Mouse (Mus musculus): ENCODE results near the gene Coro7.
"Not testable (repeated sequence)": the region's sequence is repeated elsewhere in the genome, so short reads cannot be mapped to it uniquely, and the experiment has no call there.

The Coro7 gene

GRCm38 (mm10) chr16:4679121-4680018 is at the start of gene Coro7:
TSS of gene Coro7 (minus strand) at chr16:4679777.
- in situ Hi-C loops (cut with MboI), result no loop called here

GRCm38 (mm10) chr16:4727963-4728362 is 48.4 kb upstream of the Coro7 start:
- in situ Hi-C loops (cut with MboI), result no loop called here

DNA sequence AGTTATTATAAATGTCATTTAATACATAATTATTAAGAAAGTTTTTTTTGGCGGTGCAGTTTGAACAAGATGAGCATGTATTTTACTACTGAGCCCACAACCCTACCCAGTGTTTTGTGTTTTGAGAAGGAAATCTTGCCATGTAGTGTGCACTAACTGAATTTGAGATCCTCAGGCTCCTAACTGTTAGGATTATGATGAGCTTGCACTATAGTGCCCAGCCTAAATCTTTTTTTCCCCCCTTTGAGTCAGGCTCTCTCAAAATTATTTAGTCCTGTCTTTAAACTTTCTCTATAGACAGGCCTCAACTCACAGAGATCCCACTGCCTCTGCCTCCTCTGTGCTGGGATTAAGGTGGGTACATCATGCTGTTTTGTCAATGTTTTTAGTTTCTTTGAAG is 47.9 kb upstream of the Coro7 start:
- in situ Hi-C loops (cut with MboI), result no loop called here

DNA sequence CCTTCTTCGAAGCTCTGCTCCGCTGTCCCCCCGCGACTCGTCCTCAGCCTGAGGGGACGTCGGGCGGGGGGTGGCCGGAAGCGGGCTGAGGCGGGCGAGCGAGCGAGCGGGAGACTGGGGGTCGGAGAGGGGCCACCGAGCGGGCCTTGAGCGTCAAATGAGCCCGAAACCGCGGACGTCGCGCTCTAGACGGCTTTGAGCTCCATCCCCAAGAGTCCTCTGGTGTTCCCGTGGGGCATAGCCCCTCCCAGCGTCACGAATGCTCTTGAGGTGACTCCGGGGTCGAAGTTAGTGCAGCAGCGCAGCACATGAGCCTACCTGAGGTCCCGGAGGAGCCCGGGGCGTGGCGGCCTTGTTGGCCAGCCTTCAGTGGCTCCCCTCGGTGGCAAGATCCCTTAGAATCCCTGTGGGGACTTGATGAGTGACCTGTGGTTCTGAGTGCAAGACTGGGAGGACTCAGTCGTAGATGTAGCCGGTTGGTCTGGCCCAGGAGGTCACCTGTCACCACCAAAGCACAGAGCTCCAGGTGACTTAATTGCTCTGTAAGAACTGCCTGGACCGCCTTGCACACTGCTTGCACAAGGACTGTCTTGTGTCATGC is 47.1 kb upstream of the Coro7 start:
- in situ Hi-C loops (cut with MboI), result no loop called here

GRCm38 (mm10) chr16:4725780-4726527 is 46.4 kb upstream of the Coro7 start, which contains the start of gene Hmox2:
TSS of gene Hmox2 (plus strand) at chr16:4726361.
- in situ Hi-C loops (cut with MboI), result no loop called here

- in situ Hi-C loops (cut with MboI), result no loop called here
Measured at GRCm38 (mm10) chr16:4725266-4725665, 45.7 kb upstream of the Coro7 start.

DNA sequence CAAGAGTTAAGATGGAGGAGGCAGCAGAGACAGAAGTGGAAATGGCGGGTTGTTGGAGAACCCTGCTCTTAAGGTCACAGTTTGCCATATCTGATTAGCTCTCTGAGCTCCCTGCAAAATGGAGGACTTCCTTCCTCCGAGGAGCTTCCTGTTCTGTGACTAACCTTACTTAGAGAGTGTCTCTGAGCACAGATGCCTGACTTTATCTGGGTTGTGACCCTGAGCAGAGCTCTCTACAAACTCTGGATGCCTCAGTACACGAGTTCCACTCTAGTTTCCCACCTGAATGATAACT is 43.3 kb upstream of the Coro7 start:
- in situ Hi-C loops (cut with MboI), result no loop called here

- in situ Hi-C loops (cut with MboI), result no loop called here
Measured at GRCm38 (mm10) chr16:4722128-4722914, 42.7 kb upstream of the Coro7 start.

DNA sequence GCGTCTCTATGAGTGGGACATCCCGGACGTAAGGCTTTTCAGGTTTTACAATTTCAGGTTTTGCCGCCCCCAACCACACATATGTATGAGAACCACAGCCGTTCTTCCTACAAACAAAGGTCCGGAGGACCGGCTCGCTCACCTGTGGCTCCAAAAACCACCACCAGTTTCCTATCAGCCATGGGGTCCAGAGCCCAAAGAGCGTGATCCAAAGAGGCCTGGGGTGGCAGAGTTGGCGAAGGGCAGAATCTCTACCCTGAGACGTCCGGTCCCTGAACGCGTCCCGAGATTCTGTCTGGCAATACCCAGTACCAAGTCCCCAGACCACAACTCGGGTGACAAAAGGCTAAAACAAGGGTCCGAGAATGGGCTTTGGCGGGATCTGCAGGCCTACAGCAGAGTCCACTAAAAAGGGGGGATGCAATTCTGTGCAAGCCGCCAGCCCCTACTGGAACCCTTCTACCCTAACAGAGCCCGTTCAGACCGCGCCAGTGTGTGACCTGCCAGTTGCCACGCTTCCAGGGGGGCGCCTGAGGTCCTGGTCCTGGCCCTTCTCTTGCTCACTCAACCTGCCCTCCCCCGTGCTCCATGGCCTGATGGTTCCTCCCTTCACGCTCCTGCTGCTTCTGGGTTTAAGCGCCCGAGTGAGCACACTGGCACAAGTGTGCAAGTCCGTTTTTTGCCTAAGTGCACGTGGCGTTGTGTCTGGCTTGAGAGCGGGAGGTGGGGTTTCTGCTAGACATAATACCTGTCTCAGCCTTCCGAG is 39.4 kb upstream of the Coro7 start, which contains the start of gene Nmral1:
Nmral1 (minus strand) TSS at position 604 of the 766 bp plus-strand sequence.
- in situ Hi-C loops (cut with MboI), result no loop called here

DNA sequence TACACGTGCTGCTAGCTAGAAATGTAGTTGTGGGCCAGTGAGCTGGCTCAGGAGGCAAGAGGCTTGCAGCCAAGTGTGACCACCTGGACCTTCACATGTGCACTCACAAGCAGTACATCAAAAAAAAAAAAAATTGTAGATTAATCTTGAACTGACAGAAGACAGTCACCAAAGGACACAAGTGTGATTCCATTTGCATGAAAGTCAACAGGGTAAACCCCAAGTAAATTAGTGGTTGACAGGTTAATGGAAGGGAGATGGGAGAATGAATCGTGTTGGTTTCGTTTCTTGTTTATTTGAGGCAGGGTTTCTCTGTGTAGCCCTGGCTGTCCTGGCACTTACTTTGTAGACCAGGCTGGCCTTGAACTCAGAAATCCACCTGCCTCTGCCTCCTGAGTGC is 38.3 kb upstream of the Coro7 start:
- in situ Hi-C loops (cut with MboI), result no loop called here

DNA sequence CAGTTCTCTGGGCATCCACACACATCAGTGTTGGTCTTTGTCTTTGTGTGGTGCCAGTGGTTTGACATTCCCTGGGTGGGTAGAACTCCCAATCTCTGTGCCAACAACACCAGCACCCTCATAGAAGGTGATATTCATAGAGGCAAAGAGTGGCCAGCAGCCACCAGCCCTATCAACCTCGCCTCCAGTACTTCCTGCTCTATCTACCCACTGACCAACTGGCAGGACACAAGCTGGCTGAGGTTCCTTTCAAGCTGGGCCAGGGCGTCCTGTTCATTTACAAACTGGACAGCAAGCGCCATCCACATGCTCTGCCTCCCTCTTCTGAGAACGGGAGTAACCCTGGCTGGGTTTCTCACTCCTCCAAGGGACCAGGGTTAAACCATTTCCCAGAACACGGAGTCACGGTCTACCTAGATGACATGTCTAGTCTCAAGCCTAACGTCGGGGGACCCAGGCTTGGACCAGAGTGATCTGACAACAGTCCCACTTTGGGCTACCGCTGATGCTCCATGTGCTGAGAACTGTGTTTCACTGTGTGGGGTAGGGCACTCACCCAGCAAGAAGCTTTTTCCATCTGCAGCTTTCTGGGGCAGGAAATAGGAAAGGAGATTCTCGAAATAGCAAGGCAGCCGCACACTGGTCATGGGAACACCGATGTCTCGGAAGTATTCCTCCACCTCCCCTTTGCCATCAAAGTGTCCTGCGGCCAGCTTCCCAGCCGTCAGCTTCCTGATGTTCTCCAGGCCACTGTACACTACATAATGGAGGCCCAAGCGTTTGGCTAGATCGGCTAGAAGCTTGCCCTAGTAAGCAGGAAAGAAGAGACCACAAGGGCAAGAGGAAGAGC is 34.5 kb upstream of the Coro7 start:
- in situ Hi-C loops (cut with MboI), result no loop called here

- in situ Hi-C loops (cut with MboI), result no loop called here
Measured at GRCm38 (mm10) chr16:4711173-4711572, 31.6 kb upstream of the Coro7 start.

GRCm38 (mm10) chr16:4705541-4705940 is 26.0 kb upstream of the Coro7 start:
- in situ Hi-C loops (cut with MboI), result no loop called here

- in situ Hi-C loops (cut with MboI), result no loop called here
Measured at GRCm38 (mm10) chr16:4702646-4703045, 23.1 kb upstream of the Coro7 start.

DNA sequence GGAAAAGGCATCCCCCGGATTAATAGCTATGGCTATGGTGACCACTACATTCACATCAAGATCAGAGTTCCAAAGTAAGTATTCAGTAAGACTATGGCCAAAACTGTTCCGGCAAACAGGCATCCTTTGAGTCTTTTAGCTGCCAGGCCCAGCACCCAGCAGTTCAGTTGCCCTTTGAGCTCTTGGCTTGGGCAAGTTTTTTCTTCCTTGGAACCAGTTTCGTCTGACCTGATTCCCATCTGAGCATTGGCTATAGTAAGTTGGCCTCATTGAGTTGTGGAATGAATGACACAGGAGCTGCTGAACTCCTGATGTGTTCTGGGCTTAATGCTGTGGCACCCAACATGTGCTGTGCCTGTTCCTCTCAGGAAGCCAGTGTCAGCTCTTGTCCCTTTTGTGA is 21.6 kb upstream of the Coro7 start:
- in situ Hi-C loops (cut with MboI), result no loop called here

GRCm38 (mm10) chr16:4689371-4689770 is 9.8 kb upstream of the Coro7 start:
- in situ Hi-C loops (cut with MboI), result not testable (repeated sequence)

DNA sequence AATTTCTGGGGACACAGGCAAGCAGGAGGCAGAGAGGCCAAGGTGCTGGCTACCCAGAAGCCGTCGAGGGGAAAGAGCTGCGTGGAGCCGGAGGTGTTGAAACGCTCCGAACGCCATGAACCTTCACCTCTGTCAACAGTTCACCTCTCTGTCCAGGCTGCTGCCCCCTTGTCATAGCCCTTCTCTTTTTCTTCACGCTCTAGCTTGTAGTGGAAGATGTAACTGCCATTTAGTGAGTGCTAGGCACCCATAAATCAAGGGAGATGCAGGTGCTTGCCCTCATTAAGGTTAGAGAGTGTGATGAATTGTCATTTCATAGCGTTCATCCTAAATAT is 4.8 kb upstream of the Coro7 start:
- in situ Hi-C loops (cut with MboI), result no loop called here

DNA sequence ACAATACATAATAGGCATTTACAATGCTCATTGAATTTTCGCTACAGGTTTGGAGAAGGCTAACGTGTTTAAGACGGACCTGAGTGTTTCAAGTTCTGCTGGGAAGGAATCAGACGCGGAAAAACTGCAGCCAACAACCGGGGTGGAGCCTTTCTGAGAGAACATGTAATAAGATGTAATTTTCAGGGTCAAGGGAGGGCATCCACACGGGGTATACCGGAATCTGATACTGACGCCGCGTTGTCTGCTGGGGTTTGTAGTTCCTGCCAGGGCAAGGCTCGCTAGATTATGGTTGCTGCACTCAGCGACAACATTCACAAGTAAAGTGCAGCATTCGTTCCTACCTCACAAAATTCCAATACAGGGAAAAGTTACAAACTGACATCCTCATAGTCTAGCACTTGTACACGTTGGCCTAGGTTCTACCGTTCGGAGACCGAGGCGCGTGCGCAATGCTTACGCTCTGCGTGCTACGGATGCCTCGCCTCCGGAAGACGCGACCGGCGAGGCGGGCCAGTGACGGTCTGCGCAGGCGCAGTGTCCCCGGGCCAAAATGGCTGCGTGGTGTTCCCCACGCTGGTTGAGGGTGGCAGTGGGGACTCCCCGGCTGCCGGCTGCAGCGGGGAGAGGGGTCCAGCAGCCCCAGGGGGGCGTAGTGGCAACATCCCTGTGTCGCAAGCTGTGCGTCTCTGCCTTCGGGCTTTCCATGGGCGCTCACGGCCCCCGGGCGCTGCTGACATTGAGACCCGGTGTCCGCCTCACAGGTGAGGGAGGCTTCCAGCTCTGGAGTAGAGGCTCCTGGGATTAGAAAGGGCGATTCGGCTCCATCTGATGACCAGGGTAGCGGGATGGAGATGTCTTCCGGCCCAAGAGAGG is 4.2 kb upstream of the Coro7 start:
- in situ Hi-C loops (cut with MboI), result no loop called here

GRCm38 (mm10) chr16:4683193-4683580 is 3.6 kb upstream of the Coro7 start:
- in situ Hi-C loops (cut with MboI), result no loop called here

All from mature B cell (primary cell).